Mouse (Mus musculus) olfactory bulb, adult 2 months (tissue): ENCODE data around the gene Fsd2. TPM values are rescaled to one million over a fixed set of nuclear protein-coding genes. Genes with fewer than 3 reads are reported as not detected.

Experiments used
- H3K27ac ChIP-seq: fragments of 200-500 bp; 2 replicates; pipeline ENCODE4 v1.5.1; 2012; ENCODE audit warnings: low read depth, low read length; ENCODE audit not compliant: insufficient read depth
- H3K4me1 ChIP-seq: fragments of 200-500 bp; 2 replicates; pipeline ENCODE4 v1.6.1; 2012; ENCODE audit warnings: low read length; ENCODE audit not compliant: control insufficient read depth, insufficient read depth
- H3K4me3 ChIP-seq: fragments of 200-500 bp; 2 replicates; pipeline ENCODE4 v1.5.1; 2012; ENCODE audit warnings: mild to moderate bottlenecking, low read depth, low read length, moderate library complexity; ENCODE audit not compliant: insufficient read depth
- CTCF ChIP-seq: fragments of 200-500 bp; IDR thresholded peaks from 2 replicates; pipeline ENCODE4 v1.5.1; 2012; ENCODE audit warnings: low read depth, mild to moderate bottlenecking, low read length, moderate library complexity; ENCODE audit not compliant: insufficient read depth
- POLR2A ChIP-seq: fragments of 200-500 bp; IDR thresholded peaks from 2 replicates; pipeline ENCODE4 v1.6.1; 2012; ENCODE audit warnings: mild to moderate bottlenecking, low read depth, low read length, moderate library complexity; ENCODE audit not compliant: insufficient read depth
- WGBS: fragments of 180-500 bp; shearing (Covaris S2); methylation state at CpG from one replicate; pipeline ENCODE4 v1.1.7; 2018; 5-methylcytosine and 5-hydroxymethylcytosine counted together
- polyA plus RNA-seq: library from polyadenylated mRNA; stranded (reverse); fragments of >200 nt; gene quantifications from 2 replicates; pipeline ENCODE4 v1.2.4, GENCODE M21; 2012; ENCODE audit warnings: low replicate concordance; ENCODE audit not compliant: missing spikeins, insufficient read depth, insufficient read length

Fsd2 gene
- polyA plus RNA-seq, 1 experiment = not detected

GRCm38 (mm10) chr7:81559231-81559980 lies 7.3 kb downstream of the Fsd2 start:
- H3K4me1 ChIP-seq = no peaks in the 10 kb centered on the region
- 92% methylated on average over 14 of the region's 14 CpGs for WGBS
- TF ChIP-seq POLR2A (no peak), CTCF (no peak)
- no peak overlapping the region for H3K4me3 ChIP-seq
- H3K27ac ChIP-seq = no peak overlapping the region

- 80% methylated on average over 4 of the region's 4 CpGs for WGBS
- Histone ChIP-seq H3K4me3 (no peak overlapping the region), H3K4me1 (no peaks in the 10 kb centered on the region), H3K27ac (no peak overlapping the region)
- no peak for TF ChIP-seq POLR2A
- no peak for TF ChIP-seq CTCF
These were observed 8.8 kb downstream of the Fsd2 start for GRCm38 (mm10) chr7:81557985-81558360.

- Histone ChIP-seq H3K27ac (no peak overlapping the region), H3K4me1 (no peaks in the 10 kb centered on the region), H3K4me3 (no peak overlapping the region)
- WGBS = 67% methylated on average over 7 of the region's 7 CpGs
- TF ChIP-seq POLR2A (no peak), CTCF (no peak)
These were observed 9.3 kb downstream of the Fsd2 start for GRCm38 (mm10) chr7:81557252-81557984.

GRCm38 (mm10) chr7:81556839-81557238 lies 9.9 kb downstream of the Fsd2 start:
- Histone ChIP-seq H3K27ac (no peak overlapping the region), H3K4me3 (no peak overlapping the region), H3K4me1 (no peaks in the 10 kb centered on the region)
- TF ChIP-seq POLR2A = no peak
- no peak for TF ChIP-seq CTCF
- 89% methylated on average over 4 of the region's 4 CpGs for WGBS

- TF ChIP-seq CTCF = no peak
- TF ChIP-seq POLR2A = no peak
- Histone ChIP-seq H3K4me3 (no peak overlapping the region), H3K27ac (no peak overlapping the region), H3K4me1 (no peaks in the 10 kb centered on the region)
- WGBS = 90% methylated on average over 2 of the region's 2 CpGs
These were observed 12.4 kb downstream of the Fsd2 start for GRCm38 (mm10) chr7:81554369-81554768.

GRCm38 (mm10) chr7:81553589-81553988 lies 13.2 kb downstream of the Fsd2 start:
- Histone ChIP-seq H3K27ac (no peak overlapping the region), H3K4me3 (no peak overlapping the region), H3K4me1 (no peaks in the 10 kb centered on the region)
- TF ChIP-seq POLR2A (no peak), CTCF (no peak)
- 60% methylated on average over 4 of the region's 4 CpGs for WGBS

- TF ChIP-seq CTCF (no peak), POLR2A (no peak)
- WGBS = 80% methylated on average over 11 of the region's 11 CpGs
- Histone ChIP-seq H3K27ac (no peak overlapping the region), H3K4me1 (no peaks in the 10 kb centered on the region), H3K4me3 (no peak overlapping the region)
These were observed 17.9 kb downstream of the Fsd2 start for GRCm38 (mm10) chr7:81548864-81549263.

- Histone ChIP-seq H3K4me3 (no peak overlapping the region), H3K27ac (no peak overlapping the region), H3K4me1 (peaks cover 6% of the 10 kb centered on the region; the same call in 1 of the 2 replicates)
- WGBS = 93% methylated on average over 8 of the region's 8 CpGs
- TF ChIP-seq POLR2A (no peak), CTCF (no peak)
These were observed 23.8 kb downstream of the Fsd2 start for GRCm38 (mm10) chr7:81542934-81543333.

- no peak for TF ChIP-seq CTCF
- no peak for TF ChIP-seq POLR2A
- Histone ChIP-seq H3K27ac (no peak overlapping the region), H3K4me1 (peaks cover 6% of the 10 kb centered on the region; the same call in 1 of the 2 replicates), H3K4me3 (no peak overlapping the region)
- 64% methylated on average over 7 of the region's 7 CpGs for WGBS
These were observed 24.7 kb downstream of the Fsd2 start for GRCm38 (mm10) chr7:81541924-81542524.
